Mouse (Mus musculus): ENCODE measurements around the gene Dph5.

DNA sequence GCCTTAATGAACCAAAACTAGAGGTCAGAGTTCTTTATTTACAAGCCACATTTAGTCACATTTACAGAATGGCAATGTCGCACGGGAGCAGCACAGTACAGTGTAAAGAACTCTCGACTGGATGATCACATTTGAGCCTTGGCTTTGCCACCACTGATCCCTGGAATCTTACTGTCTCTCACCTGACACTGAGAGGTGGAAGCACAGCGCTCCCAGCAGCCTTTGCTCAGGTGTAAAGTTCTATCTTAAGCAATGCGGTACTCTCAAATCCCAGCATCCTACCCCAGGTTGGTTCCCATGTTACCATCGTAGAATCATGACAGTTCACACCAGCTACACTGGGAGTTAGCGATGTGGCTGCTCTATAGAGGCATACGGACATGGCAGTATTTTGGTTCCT is 53.8 kb downstream of the Dph5 start:
- TF ChIP-seq CTCF (IDR thresholded peaks at IDR 0.05; ENCODE audit: borderline replicate concordance, extremely low read depth, insufficient read depth, insufficient read length), result no peak
- no peak for TF ChIP-seq POLR2A (IDR thresholded peaks at IDR 0.05; ENCODE audit: borderline replicate concordance, extremely low read depth, insufficient read depth, insufficient read length, poor library complexity, severe bottlenecking)

Measured in brain, embryonic 14.5 days (tissue).